Mouse (Mus musculus): Measurements from ENCODE around the gene Hist2h2ac.
"Not testable (repeated sequence)": the region's sequence is repeated elsewhere in the genome, so short reads cannot be mapped to it uniquely, and the experiment has no call there.

Hist2h2ac gene

DNA sequence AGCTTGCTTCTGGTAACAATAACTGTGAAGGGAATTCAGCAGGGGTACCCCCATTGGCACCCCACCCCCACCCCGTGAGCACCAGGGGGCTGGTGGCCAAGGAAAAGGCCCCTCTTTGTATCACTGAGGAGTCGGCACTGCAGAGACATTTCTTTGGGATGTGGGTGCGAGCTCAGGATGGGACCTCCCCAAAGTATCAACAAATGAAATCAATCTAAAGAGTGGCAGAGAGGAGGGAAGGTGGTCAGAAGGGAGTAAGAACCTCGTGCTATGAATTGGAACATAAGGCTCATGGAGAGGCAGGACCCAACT lies 28.3 kb upstream of the Hist2h2ac start:
- DNase-seq (ENCODE audit: low read depth, low spot score) = no peak

DNA sequence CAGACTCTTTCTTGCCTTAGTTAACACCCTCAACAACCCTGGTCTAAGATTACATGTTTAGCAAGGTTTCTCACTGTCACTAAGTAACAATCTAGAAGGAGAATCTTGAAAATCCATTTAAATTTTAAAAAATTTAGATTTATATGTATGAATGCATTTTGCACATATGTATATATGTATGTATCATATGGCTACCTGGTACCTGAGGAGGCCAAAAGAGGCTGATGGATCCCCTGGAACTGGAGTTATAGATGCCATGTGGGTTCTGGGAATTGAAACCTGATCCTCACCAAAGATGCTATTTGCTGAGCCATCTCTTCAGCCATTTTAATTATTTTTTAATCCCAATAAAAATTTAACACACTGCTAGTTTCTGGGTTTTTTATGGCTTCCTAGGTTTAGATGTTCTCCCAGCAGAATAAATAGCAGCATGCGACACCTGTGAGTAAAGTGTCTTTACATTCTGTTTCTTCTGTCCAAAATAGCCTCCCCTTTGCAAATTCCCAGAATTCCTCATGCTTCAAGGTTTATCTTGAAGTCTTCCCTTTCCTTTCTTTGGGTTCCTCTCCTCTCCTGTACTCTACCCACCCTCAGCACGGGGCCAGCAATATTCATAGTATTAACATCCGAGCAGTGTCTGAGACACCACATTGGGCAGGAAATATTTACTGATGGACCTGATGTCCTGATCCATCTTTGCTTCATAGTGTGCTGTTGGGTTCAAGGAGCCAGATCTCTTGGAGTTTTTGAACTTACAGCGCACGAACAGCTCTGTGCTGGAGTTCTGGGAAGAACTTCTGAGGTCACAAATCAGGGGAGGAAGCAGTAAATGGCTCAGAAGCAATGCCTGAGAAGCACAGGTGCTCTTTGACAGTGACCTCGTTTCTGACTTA lies 27.7 kb upstream of the Hist2h2ac start:
- no peak for DNase-seq (ENCODE audit: low read depth, low spot score)

DNA sequence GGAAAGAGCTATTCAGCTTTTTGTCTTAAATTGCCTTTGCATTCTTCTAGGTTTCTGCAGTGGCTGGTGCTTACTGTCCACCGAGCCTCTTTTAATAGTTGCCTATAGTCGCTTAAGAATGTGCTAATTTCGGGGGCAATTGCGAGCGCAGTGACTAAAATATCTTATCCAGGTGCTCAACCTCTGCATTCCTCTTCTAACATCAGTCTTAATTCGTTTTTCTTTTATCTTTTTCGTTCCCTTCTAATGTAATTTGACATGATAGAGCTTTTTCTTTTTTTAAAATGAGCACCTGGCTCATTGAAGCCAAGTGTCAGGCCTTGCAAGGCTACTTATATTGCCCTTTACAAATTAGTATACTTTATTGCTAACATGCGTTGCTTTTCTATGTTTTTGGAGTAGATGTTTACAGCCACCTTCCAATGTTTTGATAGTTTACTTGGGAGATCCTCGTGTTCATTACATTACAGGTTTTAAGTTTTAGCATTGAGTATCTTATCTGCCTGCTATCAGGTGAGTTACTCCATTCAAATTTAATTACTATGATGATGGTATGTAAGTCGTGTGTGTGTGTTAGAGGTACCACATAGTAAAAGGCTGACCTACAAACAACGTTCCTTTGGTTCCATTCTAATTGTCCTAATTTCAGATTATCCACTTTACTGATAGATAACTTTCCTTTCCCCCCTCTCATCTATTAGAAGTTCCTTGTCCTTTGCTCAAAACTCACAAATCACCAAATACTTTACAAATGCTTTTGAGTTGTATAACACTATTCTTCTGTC lies 26.9 kb upstream of the Hist2h2ac start:
- no peak for DNase-seq (ENCODE audit: low read depth, low spot score)

DNA sequence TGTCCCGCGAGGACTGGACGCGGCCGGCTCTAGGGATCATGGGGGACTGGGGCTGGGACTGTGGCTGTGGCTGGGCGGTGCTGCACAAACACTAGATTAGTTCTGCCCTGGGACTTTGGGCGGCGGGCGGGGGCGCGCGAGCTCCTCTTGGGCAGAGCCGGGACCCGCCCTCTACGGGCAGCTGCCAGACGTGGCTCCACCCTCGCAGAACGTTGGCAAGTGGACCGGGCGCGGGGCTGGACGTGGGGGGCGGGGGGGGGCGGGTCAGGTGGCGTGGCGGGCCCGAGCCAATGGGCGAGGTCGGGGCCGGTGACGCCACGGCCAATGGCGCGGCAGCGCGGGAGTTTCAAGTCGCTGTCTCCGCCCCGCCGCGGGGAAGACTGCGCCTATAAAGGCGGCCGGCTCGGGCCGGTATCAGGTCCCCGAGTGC lies 25.8 kb upstream of the Hist2h2ac start, which contains the start of gene Hist2h3c1:
Hist2h3c1 (plus strand) TSS at position 259 of the 430 bp plus-strand sequence.
- not testable (repeated sequence) for DNase-seq (ENCODE audit: low read depth, low spot score)

DNA sequence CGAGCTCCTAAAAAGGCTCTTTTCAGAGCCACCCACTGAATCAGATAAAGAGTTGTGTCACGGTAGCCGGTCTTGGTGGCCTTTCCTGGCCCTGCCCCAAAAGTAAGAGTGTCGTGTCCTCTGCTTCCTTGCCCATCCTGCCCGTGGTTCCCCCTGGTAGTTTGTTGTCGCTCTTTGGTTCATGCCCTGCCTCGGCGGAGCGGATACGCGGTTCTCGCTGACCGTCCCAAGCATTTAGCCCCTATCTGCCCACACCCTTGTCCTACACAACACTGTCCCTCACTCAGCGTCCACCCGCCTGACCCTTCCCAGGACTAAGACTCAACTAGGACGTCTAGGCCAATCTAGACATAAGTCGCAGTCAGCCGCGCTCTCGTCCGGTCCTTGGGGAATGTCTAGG lies 25.3 kb upstream of the Hist2h2ac start:
- not testable (repeated sequence) for DNase-seq (ENCODE audit: low read depth, low spot score)

DNA sequence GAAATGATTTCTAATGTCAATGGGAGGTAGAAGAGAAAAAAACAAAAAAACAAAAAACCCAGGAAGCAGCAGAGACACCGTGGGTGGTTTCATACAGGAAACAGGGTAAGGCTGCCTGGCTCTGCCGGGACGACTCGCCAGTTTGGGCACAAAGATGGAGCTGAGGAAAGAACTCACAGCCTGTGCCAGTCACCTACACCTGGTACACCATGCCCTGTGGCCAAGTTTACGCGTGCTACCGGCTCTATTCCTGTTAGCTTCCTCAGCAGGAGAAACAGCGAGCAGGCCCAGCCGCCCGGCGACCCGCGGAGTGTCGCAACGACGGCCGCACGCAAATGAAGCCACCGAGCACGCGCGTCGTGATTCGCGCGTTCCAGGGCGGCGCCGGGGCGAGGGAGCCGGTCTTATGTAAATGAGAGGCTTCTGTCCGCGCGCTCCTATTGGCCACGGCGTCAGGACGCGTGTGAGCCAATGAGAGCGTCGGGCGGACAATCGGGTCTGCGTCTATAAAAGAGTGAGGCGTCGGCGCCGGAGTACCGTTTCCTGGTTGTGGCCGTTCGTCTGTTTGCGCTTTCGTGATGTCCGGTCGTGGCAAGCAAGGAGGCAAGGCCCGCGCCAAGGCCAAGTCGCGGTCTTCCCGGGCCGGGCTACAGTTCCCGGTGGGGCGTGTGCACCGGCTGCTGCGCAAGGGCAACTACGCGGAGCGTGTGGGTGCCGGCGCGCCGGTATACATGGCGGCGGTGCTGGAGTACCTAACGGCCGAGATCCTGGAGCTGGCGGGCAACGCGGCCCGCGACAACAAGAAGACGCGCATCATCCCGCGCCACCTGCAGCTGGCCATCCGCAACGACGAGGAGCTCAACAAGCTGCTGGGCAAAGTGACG lies 24.6 kb upstream of the Hist2h2ac start, which contains the start of gene Hist2h2aa1:
Hist2h2aa1 (plus strand) TSS at position 495 of the 884 bp plus-strand sequence.
- peak; percentile 76 for DNase-seq (ENCODE audit: low read depth, low spot score)

DNA sequence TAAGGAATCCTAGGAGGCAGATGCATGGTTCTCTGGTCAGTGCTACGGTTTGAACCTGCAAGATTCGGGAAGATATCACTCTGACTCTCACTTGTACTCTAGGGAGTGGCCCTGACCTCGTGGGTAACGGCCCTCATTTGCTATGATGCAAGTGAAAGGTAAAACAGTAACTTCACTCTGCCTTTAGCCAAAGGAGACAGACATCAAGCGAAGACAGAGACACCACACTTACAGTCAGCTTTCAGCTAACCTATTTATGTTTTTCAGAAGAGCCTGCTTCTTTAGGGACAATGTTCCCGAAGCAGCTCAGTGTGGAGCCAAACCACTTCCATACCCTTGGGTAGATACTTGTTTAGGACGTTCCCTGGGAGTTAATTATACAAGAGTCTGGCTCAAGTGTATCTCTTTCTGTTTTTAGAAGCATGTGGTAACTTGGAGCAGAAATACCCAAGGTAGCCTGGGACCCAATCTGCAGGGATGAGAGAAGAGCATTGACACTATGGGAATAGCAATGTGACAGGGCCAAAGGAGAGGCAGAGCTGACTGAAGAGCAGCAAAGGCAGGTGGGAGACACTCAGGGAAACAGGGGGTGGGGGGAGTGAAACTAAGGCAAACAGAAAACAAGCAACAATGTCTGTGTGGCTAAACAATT lies 23.4 kb upstream of the Hist2h2ac start:
- no peak for DNase-seq (ENCODE audit: low read depth, low spot score)

DNA sequence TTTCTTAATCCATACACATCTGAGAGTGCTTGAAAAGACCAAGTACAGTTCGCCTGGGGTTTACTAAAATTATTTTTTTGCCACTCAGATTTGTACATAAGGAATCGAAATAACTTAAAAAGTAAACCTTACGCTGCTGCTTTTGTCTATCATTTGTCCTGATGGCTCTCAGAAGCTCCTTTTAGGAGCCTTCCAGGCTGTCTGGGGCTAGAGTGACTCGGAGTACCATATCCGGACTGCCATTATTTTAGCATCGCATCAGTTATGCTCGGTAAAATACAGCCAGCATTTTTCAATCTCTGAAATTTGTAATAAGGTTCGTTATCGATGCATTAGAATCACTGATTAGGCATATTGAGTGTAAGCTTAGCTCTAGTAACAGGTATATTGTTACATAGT lies 20.1 kb upstream of the Hist2h2ac start:
- no peak for DNase-seq (ENCODE audit: low read depth, low spot score)

DNA sequence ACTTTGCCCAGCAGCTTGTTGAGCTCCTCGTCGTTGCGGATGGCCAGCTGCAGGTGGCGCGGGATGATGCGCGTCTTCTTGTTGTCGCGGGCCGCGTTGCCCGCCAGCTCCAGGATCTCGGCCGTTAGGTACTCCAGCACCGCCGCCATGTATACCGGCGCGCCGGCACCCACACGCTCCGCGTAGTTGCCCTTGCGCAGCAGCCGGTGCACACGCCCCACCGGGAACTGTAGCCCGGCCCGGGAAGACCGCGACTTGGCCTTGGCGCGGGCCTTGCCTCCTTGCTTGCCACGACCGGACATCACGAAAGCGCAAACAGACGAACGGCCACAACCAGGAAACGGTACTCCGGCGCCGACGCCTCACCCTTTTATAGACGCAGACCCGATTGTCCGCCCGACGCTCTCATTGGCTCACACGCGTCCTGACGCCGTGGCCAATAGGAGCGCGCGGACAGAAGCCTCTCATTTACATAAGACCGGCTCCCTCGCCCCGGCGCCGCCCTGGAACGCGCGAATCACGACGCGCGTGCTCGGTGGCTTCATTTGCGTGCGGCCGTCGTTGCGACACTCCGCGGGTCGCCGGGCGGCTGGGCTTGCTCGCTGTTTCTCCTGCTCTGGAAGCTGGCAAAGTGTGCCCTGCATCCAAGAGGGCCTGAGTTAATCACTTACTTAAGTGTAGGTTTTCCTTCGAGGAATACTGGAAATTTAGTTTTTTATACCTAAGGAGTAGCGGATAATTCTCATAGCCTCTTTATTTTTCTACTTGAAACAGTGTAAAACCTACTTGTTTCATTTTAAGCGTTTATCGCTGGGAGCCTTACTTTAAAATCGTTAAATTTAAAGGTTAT lies 19.5 kb upstream of the Hist2h2ac start, which contains the start of gene Hist2h2aa2:
Hist2h2aa2 (minus strand) TSS at position 328 of the 850 bp plus-strand sequence.
- peak; percentile 57 for DNase-seq (ENCODE audit: low read depth, low spot score)

DNA sequence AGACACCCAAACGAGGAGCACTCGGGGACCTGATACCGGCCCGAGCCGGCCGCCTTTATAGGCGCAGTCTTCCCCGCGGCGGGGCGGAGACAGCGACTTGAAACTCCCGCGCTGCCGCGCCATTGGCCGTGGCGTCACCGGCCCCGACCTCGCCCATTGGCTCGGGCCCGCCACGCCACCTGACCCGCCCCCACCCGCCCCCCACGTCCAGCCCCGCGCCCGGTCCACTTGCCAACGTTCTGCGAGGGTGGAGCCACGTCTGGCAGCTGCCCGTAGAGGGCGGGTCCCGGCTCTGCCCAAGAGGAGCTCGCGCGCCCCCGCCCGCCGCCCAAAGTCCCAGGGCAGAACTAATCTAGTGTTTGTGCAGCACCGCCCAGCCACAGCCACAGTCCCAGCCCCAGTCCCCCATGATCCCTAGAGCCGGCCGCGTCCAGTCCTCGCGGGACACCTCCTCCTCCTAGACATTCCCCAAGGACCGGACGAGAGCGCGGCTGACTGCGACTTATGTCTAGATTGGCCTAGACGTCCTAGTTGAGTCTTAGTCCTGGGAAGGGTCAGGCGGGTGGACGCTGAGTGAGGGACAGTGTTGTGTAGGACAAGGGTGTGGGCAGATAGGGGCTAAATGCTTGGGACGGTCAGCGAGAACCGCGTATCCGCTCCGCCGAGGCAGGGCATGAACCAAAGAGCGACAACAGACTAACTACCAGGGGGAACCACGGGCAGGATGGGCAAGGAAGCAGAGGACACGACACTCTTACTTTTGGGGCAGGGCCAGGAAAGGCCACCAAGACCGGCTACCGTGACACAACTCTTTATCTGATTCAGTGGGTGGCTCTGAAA lies 18.5 kb upstream of the Hist2h2ac start, which contains the start of gene Hist2h3c2:
Hist2h3c2 (minus strand) TSS at position 174 of the 840 bp plus-strand sequence.
- not testable (repeated sequence) for DNase-seq (ENCODE audit: low read depth, low spot score)

DNA sequence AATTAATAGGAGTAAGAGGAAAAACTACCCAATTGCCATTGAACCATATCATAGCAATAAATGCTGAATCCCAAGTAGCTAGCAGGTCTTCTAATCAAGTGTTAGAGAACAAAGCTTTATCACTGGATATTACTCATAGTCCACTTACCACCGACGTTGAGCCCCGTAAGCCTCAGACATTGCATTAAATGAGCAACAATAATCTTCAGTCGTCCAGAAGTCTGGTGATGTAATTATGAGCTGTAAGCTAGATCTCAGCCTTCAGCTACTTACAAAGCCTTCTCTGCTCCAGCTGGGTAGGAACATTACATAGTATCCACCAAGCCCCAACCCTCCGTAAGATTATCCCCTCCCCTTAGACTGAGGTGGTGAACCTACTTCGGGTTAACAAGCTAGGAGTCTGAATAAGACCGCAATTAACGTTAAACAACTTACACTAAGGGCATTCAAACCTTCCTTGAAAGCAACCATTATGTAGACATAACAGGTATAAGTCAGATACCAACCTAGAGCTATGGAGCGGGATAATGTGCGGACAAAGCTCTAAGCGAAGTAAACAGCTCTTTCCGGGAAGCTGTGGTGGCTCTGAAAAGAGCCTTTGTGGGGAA lies 17.3 kb upstream of the Hist2h2ac start:
- DNase-seq (ENCODE audit: low read depth, low spot score) = peak; percentile 55

DNA sequence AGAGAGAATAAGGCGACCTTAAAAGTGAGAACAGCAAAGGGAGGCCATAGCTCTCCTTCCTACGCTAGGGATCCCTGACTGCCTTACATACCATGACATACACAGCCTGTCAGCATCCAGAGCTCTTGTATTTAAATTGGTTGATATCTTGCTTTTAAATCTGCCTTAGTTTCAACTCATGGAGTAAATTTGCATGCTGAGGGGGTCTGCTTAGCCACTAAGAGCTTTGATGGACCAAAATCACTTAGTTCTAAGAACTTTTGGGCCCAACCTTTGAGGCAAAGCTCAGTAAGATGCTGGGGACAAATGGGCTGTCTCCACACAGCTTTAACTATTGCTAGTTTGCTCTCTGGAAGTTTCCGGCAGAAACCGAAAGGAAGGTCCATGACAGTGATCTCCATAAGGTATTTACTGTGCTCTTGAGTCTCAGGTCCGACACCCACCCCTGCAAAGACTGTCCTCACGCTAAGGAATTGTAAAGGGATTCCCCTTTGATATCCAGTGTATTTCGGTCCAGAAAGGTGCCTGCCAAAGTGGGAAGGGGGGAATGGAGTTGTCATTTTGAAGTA lies 16.7 kb upstream of the Hist2h2ac start:
- DNase-seq (ENCODE audit: low read depth, low spot score) = peak; percentile 41

DNA sequence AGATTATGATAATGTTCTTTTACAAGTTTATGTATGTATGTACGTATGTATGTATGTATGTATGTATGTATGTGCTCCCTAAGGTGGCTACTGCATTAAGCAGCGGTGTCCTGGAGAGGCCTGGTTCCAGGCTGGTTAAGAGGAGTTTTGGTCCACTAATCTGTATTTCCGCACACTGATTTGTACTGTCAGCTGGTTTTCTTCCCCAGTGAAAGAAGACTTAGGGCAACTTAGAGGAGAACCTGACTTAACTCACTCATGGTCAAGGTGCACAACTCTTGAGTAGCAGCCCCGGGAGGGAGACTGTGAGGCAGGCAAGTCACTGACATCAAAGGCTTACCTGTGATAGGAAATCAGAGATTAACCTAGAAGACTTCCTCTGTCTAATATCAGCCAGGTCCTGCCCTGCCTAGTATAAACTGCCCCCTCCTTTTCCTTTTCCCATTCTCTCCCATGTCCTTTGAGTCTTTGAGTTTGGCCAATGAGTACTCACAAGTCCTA lies 16.2 kb upstream of the Hist2h2ac start:
- DNase-seq (ENCODE audit: low read depth, low spot score) = no peak

DNA sequence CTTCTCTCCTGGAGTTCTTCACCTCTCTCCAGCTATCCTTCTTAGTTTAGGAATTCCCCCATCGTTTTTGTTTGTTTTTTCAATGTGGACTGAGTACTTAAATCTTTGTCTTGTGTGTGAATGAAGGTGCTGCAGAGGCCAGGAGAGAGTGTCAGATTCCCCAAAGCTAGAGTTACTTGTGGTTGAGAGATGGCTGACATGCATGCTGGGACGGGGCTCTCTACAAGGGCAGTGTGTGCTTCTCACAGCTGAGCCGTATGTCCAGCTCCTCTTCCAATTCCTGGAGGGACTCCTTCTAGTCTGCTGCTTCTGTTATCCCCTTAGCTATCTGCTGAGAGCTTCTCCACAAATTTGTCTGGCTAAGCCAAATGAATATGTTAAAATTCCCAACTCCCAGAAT lies 15.2 kb upstream of the Hist2h2ac start:
- no peak for DNase-seq (ENCODE audit: low read depth, low spot score)

DNA sequence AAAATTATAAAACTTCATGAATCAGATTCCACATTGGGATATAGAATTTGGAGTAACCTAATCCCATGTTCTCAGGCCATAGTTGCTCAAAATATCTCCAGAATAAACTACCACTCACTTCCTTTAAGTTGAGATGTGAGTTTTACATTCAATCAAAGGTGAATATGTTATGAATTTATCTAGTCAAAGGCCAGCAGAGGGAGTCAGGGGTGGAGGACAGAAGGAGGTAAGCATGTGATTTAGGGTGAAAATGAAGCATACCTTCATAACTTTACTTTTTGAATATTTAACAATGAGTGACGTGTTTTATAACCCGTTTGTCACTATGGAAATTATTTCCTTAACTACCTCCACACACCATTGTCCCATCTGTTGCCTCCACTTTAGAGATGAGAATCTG lies 14.2 kb upstream of the Hist2h2ac start:
- DNase-seq (ENCODE audit: low read depth, low spot score) = no peak

DNA sequence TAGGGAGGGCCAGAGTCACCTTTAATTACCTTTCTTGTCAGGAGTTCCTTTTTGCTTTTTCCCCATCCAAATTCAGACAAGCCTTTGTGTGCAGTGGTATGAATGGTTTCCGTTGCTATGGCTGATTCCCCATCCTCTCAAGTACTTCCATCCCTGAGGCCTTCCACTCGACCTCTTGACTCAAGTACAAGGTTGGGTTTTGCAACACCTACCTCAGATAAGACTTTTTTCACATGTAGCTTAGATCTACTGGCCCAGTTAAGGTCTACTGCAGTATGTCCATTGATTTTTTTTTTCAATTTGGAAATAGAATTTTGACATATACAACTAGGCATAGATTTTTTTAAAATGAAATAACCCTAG lies 11.1 kb upstream of the Hist2h2ac start:
- DNase-seq (ENCODE audit: low read depth, low spot score) = no peak

DNA sequence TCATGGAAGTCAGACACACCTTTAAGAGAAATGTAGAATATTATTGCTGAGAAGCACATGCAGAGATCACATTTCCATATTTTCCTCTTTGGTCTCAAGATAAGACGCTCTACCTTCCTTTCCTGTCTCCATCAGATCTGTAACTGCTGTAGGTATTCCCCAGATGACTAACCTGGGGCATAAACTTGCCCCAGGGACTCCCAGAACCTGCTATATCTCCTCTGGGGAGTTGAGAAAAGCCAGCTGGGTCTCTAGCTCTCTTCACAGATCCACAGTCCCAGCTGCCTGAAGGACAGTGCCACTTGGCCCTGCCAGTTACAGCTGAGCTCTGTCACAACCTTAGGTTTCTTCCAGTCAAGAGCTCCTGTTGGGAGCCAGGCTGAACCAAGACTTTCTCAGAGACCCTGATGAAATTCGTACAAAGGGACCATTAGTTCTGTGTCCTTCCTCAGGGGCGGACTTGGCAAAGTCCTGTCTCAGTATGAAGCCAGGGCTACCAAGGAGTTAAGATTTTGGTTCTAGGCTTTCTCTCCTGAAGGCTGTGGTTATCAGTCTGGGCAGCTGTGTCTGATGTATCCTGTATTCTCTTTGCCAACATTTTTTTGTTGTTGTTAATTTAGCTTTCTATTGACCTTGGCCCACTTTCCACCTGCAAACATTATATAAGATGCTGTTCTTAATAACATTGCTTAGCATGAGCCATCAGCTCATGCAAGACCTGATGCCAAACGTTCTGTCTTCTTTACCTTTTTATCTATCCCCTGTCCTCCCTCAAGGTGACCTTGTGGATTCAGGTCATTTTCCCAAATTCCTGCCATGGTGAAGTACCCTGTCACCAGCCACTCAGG lies 10.5 kb upstream of the Hist2h2ac start:
- DNase-seq (ENCODE audit: low read depth, low spot score) = no peak
